Mouse (Mus musculus): ENCODE data around the gene Spata13.

Gene Spata13

DNA sequence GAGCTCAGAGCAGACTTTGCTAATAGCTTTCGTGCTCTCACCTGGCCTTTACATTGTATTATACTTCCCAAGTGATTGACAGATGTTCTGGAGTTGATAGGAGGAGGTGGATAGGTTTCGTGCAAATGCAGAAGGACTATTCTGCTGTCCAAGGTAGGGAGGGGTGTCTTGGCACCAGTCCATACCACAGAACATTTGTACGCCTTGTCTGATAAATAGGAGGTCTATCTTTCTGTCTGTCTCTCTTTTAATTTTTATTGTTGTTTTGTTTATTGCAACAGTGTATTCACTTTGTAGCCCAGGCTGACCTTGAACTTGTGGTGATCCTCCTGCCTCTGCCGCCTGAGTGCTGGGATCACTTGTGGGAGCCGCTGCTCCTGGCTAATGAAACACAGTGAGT, 163.8 kb downstream of the Spata13 start:
- no peak for DNase-seq

DNA sequence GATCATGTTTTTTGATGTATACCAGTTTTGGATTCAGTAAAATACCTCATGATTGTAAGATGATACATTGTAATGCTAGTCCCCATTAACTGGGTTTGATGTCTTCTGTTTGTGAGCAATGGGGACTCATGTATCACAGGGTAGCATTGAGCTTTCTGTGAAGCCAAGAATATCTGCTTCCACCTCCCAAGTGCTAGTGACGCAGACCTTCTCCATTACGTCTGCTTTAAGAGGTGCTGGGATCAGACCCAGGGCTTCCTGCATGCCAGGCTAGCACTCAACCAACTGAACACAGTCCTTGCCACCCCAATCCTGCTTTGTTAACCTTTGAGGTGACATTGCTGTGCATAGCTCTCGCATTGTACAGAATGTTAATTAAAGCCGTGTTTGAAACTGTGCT, 164.9 kb downstream of the Spata13 start:
- DNase-seq = no peak

- DNase-seq = peak; percentile 57
Observed at GRCm38 (mm10) chr14:60799762-60800728, 166.2 kb downstream of the Spata13 start.

- no peak for DNase-seq
Observed at GRCm38 (mm10) chr14:60802026-60802425, 168.2 kb downstream of the Spata13 start.

DNA sequence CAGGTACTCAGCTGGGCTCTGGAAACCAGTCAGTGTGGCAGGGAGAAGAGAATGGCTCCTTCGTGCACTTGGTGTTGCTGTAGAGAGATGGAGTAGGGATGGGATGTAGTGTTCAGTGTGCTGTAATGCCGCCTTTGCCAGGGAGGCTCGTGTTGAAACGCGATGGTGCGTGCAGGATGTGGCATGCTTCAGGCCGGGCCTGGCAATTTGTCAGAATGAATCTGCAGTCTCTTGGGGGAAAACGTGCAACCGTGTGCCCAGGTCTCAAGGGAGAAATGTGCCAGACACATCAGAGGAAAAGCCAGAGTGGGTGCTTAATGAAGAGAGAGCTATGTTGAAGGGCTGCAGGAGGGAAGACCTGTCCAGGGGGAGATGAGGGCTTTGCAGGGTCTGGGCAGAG, 171.2 kb downstream of the Spata13 start:
- no peak for DNase-seq

GRCm38 (mm10) chr14:60805871-60806270, 172.1 kb downstream of the Spata13 start:
- no peak for DNase-seq

- peak; percentile 49 for DNase-seq
Observed at GRCm38 (mm10) chr14:60806891-60807344, 173.1 kb downstream of the Spata13 start.

- no peak for DNase-seq
Observed at GRCm38 (mm10) chr14:60809881-60810280, 176.1 kb downstream of the Spata13 start.

DNA sequence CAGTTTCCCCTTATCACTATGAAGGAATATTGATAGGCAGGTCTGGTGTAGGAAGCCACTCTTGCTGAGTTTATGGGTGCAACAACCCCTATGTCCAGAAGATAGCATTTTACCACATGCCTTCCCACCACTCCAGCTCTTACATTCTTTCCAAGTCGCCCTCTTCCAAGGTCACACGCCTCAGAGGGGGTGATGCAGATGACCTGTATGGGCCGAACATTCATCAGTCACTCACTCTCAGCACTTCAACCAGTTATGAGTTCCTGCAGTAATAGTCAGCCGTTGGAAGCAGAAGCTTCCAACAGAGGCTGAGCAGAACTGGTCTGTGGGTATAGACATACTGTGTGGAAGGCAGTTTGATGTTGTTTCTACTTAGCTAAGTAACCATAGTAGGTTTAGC, 177.7 kb downstream of the Spata13 start:
- no peak for DNase-seq

Measured in lung, postnatal 10 days (tissue).